Mouse (Mus musculus) midbrain, embryonic 16.5 days (tissue): ENCODE measurements at regions not wholly inside any gene's neighbourhood (a gene's known extent, or its start where the extent isn't known, plus 50 kb on each side); places are given as distances from the start of the nearest gene placed in this dataset.

Experiments used
- ATAC-seq: fragments of 200-750 bp; cut with Nextera tagmentation; 2 replicates; pipeline ENCODE4 v1.8.0; 2017; ENCODE audit warnings: moderate TSS enrichment
- H3K27ac ChIP-seq: fragments of 300-500 bp; sonication (generic); 2 replicates; pipeline ENCODE4 v1.5.1; 2014; ENCODE audit warnings: mild to moderate bottlenecking, low read length, mixed read lengths
- H3K27me3 ChIP-seq: fragments of 300-500 bp; sonication (generic); 2 replicates; pipeline ENCODE4 v1.6.1; 2014; ENCODE audit warnings: low read depth, low read length, mixed read lengths; ENCODE audit not compliant: control insufficient read depth, insufficient read depth
- H3K36me3 ChIP-seq: fragments of 300-500 bp; sonication (generic); 2 replicates; pipeline ENCODE4 v1.6.1; 2014; ENCODE audit warnings: mild to moderate bottlenecking, low read length, moderate library complexity, mixed read lengths; ENCODE audit not compliant: control insufficient read depth, insufficient read depth
- H3K4me1 ChIP-seq: fragments of 300-500 bp; sonication (generic); 2 replicates; pipeline ENCODE4 v1.6.1; 2014; ENCODE audit warnings: mild to moderate bottlenecking, low read length, mixed read lengths; ENCODE audit not compliant: control insufficient read depth, insufficient read depth
- H3K4me2 ChIP-seq: fragments of 300-500 bp; sonication (generic); 2 replicates; pipeline ENCODE4 v1.6.1; 2014; ENCODE audit warnings: mild to moderate bottlenecking, low read length, mixed read lengths
- H3K4me3 ChIP-seq: fragments of 300-500 bp; sonication (generic); 2 replicates; pipeline ENCODE4 v1.5.1; 2014; ENCODE audit warnings: low read depth, mild to moderate bottlenecking, low read length, moderate library complexity, mixed read lengths
- H3K9ac ChIP-seq: fragments of 300-500 bp; sonication (generic); 2 replicates; pipeline ENCODE4 v1.6.1; 2014; ENCODE audit warnings: low read depth, low read length, mixed read lengths
- H3K9me3 ChIP-seq: fragments of 300-500 bp; sonication (generic); replicated peaks from 2 replicates; pipeline ENCODE4 v1.6.1; 2014; ENCODE audit warnings: mild to moderate bottlenecking, low read length, mixed read lengths; ENCODE audit not compliant: control insufficient read depth, poor library complexity, severe bottlenecking
- WGBS: fragments of 180-500 bp; shearing (Covaris S2); extraction: QIAGEN DNeasy Blood & Tissue Kit; methylation state at CpG from one replicate; pipeline ENCODE4 v1.1.7; 2014; 5-methylcytosine and 5-hydroxymethylcytosine counted together

DNA sequence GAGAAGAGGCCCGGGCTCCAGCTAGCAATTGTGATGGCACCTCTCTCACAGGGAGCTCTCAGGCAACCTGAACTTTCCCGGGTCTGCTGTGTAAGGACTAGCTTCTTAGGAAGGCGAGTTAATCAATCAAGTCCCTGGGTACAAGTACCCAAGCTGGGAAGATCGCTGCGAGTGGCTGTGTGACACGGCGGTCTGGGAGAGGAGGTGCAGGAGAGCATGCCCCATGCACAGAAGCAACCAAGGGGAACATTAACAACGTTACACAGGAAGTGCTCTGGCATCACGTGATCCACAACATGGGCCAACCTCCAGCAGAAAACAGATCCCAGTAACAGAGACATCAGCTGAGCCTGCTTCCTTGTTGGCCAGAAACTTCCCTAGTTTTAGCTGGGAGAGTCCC, 311.4 kb upstream of the Rtl1 start:
- no peaks in the 10 kb centered on the region for H3K36me3 ChIP-seq
- no peak overlapping the region for H3K27ac ChIP-seq
- H3K9ac ChIP-seq, result no peak overlapping the region
- H3K4me3 ChIP-seq, result no peak overlapping the region
- H3K4me2 ChIP-seq, result no peak overlapping the region
- 59% methylated on average over 9 of the region's 9 CpGs for WGBS
- no peak for ATAC-seq
- H3K4me1 ChIP-seq, result no peaks in the 10 kb centered on the region
- no peaks in the 10 kb centered on the region for H3K9me3 ChIP-seq
- no peaks in the 10 kb centered on the region for H3K27me3 ChIP-seq

DNA sequence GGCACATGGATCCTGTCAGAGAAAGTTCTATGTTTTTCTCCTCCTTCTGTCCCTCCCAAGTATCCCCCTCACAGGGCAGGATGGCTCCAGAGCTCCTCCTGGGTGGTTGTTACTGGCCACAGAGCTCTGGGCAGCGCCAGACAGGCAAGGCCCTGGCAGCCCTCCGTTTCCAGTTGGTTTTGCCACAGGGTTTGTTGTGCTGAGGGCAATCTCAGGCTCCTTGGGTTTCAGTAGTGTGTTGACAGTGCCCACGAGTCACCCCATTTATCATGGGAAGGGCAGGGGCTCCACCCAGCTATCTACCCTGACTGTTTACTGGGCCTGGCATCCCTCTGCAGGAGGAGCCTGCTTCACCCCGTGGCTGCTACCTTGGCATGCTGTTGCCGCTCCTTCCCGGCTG, 317.6 kb upstream of the Rtl1 start:
- Histone ChIP-seq H3K4me1 (no peaks in the 10 kb centered on the region), H3K4me2 (no peak overlapping the region), H3K36me3 (no peaks in the 10 kb centered on the region), H3K27me3 (no peaks in the 10 kb centered on the region), H3K4me3 (no peak overlapping the region), H3K9ac (no peak overlapping the region), H3K9me3 (no peaks in the 10 kb centered on the region), H3K27ac (no peak overlapping the region)
- WGBS, result 83% methylated on average over 6 of the region's 6 CpGs
- no peak for ATAC-seq

DNA sequence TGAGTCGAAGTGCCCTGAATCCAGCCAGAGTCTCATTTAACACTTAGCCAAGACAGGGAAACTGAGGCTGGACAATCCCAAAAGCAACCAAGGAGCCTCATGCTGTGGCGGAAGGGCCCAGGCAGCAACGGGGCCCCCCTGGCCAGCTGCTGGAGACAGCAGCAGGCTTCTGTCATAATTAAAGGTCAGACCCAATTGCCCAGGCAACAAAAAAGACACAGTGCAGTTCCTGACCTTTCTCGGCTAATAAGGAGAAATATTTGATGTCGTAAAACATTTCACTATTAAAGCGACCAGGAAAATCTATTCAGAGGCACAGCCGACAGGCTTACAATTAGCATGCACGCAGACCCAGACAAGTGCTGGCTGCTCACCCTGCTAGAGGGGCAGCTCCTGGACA, 318.8 kb upstream of the Rtl1 start:
- Histone ChIP-seq H3K27ac (no peak overlapping the region), H3K9ac (no peak overlapping the region), H3K27me3 (no peaks in the 10 kb centered on the region), H3K4me2 (no peak overlapping the region), H3K36me3 (no peaks in the 10 kb centered on the region), H3K4me1 (no peaks in the 10 kb centered on the region), H3K4me3 (no peak overlapping the region), H3K9me3 (no peaks in the 10 kb centered on the region)
- ATAC-seq, result no peak
- WGBS, result 62% methylated on average over 8 of the region's 8 CpGs

DNA sequence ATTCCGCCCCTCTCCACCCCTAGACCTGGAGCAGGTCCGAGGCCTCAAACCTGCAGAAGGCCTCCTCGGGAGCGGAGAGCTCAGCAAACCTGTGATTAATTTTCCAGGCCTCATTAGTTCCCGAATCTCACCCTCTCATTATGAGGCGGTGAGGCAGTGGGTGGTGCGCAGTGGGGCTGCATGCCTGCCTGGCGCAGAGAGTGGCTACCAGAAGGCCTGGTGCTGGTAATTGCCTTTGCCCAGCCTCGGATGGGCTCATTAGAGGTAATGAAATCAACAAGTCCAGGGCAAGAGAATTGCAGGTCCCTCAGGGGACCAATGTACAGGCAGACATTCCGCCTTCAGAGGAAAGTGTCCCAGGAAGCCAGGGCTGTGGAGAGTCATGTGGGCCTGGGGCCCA, 322.0 kb upstream of the Rtl1 start:
- Histone ChIP-seq H3K9ac (no peak overlapping the region), H3K36me3 (no peaks in the 10 kb centered on the region), H3K27ac (no peak overlapping the region), H3K4me3 (no peak overlapping the region), H3K4me2 (no peak overlapping the region), H3K9me3 (no peaks in the 10 kb centered on the region), H3K27me3 (no peaks in the 10 kb centered on the region), H3K4me1 (no peaks in the 10 kb centered on the region)
- 79% methylated on average over 10 of the region's 10 CpGs for WGBS
- ATAC-seq, result no peak

DNA sequence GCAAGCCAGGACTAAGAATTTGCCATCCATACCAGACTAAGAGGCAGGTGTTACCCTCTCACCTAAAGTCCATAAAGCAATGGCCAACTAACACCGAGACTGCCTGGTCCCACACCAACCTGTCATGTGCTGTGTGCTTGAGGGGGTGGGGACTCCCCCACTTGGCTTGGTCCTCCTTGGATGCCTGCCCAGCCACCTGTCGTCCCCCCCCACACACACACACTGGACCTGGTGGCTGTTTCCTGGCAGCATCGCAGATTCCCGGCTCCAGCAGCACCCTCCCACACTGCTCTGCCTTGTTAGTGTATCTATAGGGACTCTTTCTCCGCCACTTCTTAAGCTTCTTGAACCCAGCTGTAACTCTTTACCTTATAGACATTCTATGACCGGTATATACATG, 325.7 kb upstream of the Rtl1 start:
- no peak for ATAC-seq
- H3K4me1 ChIP-seq, result no peaks in the 10 kb centered on the region
- 83% methylated on average over 6 of the region's 6 CpGs for WGBS
- H3K4me2 ChIP-seq, result no peak overlapping the region
- H3K4me3 ChIP-seq, result no peak overlapping the region
- no peaks in the 10 kb centered on the region for H3K27me3 ChIP-seq
- no peak overlapping the region for H3K9ac ChIP-seq
- no peaks in the 10 kb centered on the region for H3K36me3 ChIP-seq
- H3K27ac ChIP-seq, result no peak overlapping the region
- H3K9me3 ChIP-seq, result no peaks in the 10 kb centered on the region

DNA sequence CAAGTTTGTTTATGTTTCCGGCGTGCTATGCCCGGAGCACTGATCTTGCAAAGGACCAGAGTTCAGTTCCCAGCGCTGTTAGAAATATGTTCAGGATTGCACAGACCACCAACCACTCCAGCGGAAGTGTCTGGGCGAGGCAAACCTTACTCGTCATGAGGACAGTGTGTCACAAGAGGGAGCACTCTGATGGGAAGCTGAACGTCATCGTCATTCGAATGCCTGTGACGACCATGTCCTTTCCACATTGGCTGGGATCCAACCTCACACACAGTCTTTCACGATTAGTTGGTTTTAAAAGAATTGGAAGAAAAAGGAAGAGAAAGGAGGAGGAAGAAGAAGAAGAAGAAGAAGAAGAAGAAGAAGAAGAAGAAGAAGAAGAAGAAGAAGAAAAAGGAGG, 326.5 kb upstream of the Rtl1 start:
- no peaks in the 10 kb centered on the region for H3K9me3 ChIP-seq
- H3K36me3 ChIP-seq, result no peaks in the 10 kb centered on the region
- no peaks in the 10 kb centered on the region for H3K27me3 ChIP-seq
- H3K27ac ChIP-seq, result no peak overlapping the region
- H3K9ac ChIP-seq, result no peak overlapping the region
- 55% methylated on average over 12 of the region's 12 CpGs for WGBS
- no peak overlapping the region for H3K4me3 ChIP-seq
- no peak overlapping the region for H3K4me2 ChIP-seq
- no peak for ATAC-seq
- H3K4me1 ChIP-seq, result no peaks in the 10 kb centered on the region

DNA sequence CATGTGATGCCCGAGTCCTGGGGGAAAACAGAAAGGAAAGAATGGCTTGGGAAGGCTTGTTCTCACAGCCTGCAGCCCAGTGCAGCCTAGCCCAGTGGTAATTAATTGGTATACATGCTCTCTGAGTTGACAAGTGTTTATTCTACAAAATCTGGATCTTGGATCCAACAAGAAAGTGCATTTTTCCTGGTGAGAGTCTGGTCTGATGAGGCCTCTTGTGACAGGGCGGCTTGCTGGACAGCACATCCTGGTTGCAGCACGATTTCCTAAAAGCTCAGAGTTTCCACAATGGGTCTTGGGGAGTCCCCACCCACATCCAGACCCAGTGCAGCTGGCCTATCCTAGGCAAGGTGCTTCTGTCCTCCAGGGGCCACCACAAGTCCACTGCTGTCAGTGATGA, 332.7 kb upstream of the Dio3 start:
- WGBS, result 94% methylated on average over 3 of the region's 3 CpGs
- no peak for ATAC-seq

DNA sequence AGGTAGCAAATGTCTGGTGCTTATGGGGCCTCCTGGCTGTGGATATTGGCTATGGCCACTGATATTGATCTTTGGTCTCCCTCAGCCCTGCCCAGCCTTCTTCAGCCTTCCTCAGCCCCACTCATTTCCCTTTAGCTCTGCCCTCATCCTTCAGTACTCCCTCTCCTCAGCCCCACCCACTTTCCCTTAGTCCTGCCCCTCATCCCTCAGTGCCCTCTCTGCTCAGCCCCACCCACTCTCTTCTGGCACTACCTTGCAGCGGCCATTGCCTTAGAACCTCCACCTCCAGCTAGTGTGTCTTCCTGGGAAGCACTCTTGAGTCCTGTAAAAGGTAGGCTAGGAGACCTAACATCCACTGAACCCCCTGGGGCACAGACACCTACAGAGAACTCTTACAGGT, 331.9 kb upstream of the Dio3 start:
- no peak for ATAC-seq
- WGBS, result 37% methylated on average over 1 of the region's 1 CpGs
- H3K36me3 ChIP-seq, result no peaks in the 10 kb centered on the region
- H3K27ac ChIP-seq, result no peak overlapping the region
- no peaks in the 10 kb centered on the region for H3K27me3 ChIP-seq
- no peak overlapping the region for H3K4me2 ChIP-seq
- H3K4me3 ChIP-seq, result no peak overlapping the region
- H3K9me3 ChIP-seq, result no peaks in the 10 kb centered on the region
- peaks cover 5% of the 10 kb centered on the region; the same call in 1 of the 2 replicates for H3K4me1 ChIP-seq
- H3K9ac ChIP-seq, result no peak overlapping the region

More for the DNA sequence above, 332.7 kb upstream of the Dio3 start:
- peaks cover 5% of the 10 kb centered on the region; the same call in 1 of the 2 replicates for H3K4me1 ChIP-seq
- H3K4me3 ChIP-seq, result no peak overlapping the region
- no peaks in the 10 kb centered on the region for H3K36me3 ChIP-seq
- no peak overlapping the region for H3K4me2 ChIP-seq
- no peaks in the 10 kb centered on the region for H3K27me3 ChIP-seq
- no peaks in the 10 kb centered on the region for H3K9me3 ChIP-seq
- no peak overlapping the region for H3K9ac ChIP-seq
- no peak overlapping the region for H3K27ac ChIP-seq

DNA sequence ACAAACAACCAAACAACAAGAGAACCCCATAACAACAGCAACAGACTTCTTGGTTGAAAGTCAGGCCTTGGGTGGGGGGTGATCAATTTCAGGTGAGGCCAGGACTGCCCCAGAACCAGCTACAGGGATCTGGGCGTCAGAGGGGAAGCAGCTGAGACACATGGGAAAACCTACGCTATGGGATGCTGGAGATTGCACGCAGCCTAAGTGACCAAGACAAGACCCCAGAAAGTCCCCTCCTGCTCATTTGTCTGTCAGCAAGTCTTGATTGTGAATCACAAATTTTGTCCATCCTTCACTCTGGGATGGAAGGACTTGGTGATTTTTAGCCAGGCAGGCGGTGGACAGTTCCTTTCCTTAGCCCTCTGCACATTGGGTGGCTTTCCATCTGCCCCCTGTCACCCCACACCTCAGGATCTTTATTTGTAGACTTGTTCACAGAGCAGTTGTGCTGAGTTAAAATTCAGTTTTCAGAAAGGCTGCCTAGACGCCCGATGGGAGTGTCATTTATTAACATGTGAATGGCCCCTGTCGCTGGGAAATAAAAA, 330.9 kb upstream of the Dio3 start:
- Histone ChIP-seq H3K36me3 (no peaks in the 10 kb centered on the region), H3K9ac (no peak overlapping the region), H3K4me3 (no peak overlapping the region), H3K27me3 (no peaks in the 10 kb centered on the region), H3K9me3 (no peaks in the 10 kb centered on the region), H3K4me2 (no peak overlapping the region), H3K27ac (no peak overlapping the region), H3K4me1 (peaks cover 5% of the 10 kb centered on the region; the same call in 1 of the 2 replicates)
- 20% methylated on average over 7 of the region's 7 CpGs for WGBS
- no peak for ATAC-seq
